Mouse (Mus musculus) G1E (cell line): ENCODE data around the gene Map4k3.

Experiments
- CTCF ChIP-seq: IDR thresholded peaks from 2 replicates; pipeline ENCODE4 v1.5.1; 2012; ENCODE audit warnings: low read depth, low read length, inconsistent platforms, mixed read lengths
- GATA1 ChIP-seq: IDR thresholded peaks from 2 replicates; pipeline ENCODE4 v1.6.1; 2012; ENCODE audit warnings: borderline replicate concordance, low read length, inconsistent platforms, mixed read lengths
- GATA2 ChIP-seq: IDR thresholded peaks from 2 replicates; pipeline ENCODE4 v1.6.1; 2012; ENCODE audit warnings: low read depth, low read length, inconsistent platforms, borderline replicate concordance
- POLR2AphosphoS5 ChIP-seq: IDR thresholded peaks from 2 replicates; pipeline ENCODE4 v1.6.1; 2012; ENCODE audit warnings: low read depth, low read length, inconsistent platforms; ENCODE audit not compliant: insufficient replicate concordance
- TAL1 ChIP-seq: conservative IDR thresholded peaks from 2 replicates; pipeline ENCODE4 v1.6.1; 2012; ENCODE audit warnings: low read depth, low read length, inconsistent platforms, mixed read lengths

GRCm38 (mm10) chr17:80770065-80770464, 41.8 kb upstream of the Map4k3 start:
- TF ChIP-seq CTCF, result no peak
- no peak for TF ChIP-seq GATA1
- TF ChIP-seq TAL1, result no peak
- TF ChIP-seq POLR2AphosphoS5, result no peak
- no peak for TF ChIP-seq GATA2
